Mouse (Mus musculus) neural tube, embryonic 15.5 days (tissue): Measurements from ENCODE around the gene Olfr279. TPM values are rescaled to one million over a fixed set of nuclear protein-coding genes. Genes with fewer than 3 reads are reported as not detected.
"Not testable (repeated sequence)": the region's sequence is repeated elsewhere in the genome, so short reads cannot be mapped to it uniquely, and the experiment has no call there.

Source experiments
- ATAC-seq: fragments of 200-750 bp; cut with Nextera tagmentation; 2 replicates; pipeline ENCODE4 v1.8.0; 2017; ENCODE audit warnings: mild to moderate bottlenecking, moderate TSS enrichment, moderate library complexity; ENCODE audit not compliant: low FRiP score
- H3K27ac ChIP-seq: fragments of 300-500 bp; sonication (generic); replicated peaks from 2 replicates; pipeline ENCODE4 v1.5.1; 2015; ENCODE audit warnings: mild to moderate bottlenecking, inconsistent platforms
- H3K27me3 ChIP-seq: fragments of 300-500 bp; sonication (generic); replicated peaks from 2 replicates; pipeline ENCODE4 v1.6.1; 2015; ENCODE audit warnings: inconsistent platforms
- H3K36me3 ChIP-seq: fragments of 300-500 bp; sonication (generic); 2 replicates; pipeline ENCODE4 v1.6.1; 2015; ENCODE audit warnings: inconsistent platforms
- H3K4me1 ChIP-seq: fragments of 300-500 bp; sonication (generic); 2 replicates; pipeline ENCODE4 v1.6.1; 2015; ENCODE audit warnings: inconsistent platforms
- H3K4me2 ChIP-seq: fragments of 300-500 bp; sonication (generic); 2 replicates; pipeline ENCODE4 v1.6.1; 2015; ENCODE audit warnings: inconsistent platforms, mild to moderate bottlenecking, moderate library complexity
- H3K4me3 ChIP-seq: fragments of 300-500 bp; sonication (generic); replicated peaks from 2 replicates; pipeline ENCODE4 v1.5.1; 2015; ENCODE audit warnings: mild to moderate bottlenecking, inconsistent platforms
- H3K9ac ChIP-seq: fragments of 300-500 bp; sonication (generic); replicated peaks from 2 replicates; pipeline ENCODE4 v1.6.1; 2015; ENCODE audit warnings: mild to moderate bottlenecking, inconsistent platforms
- H3K9me3 ChIP-seq: fragments of 300-500 bp; sonication (generic); replicated peaks from 2 replicates; pipeline ENCODE4 v1.6.1; 2016; ENCODE audit warnings: inconsistent platforms
- WGBS: fragments of 180-500 bp; shearing (Covaris S2); methylation state at CpG from one replicate; pipeline ENCODE4 v1.1.7; 2015; ENCODE audit warnings: mixed read lengths; 5-methylcytosine and 5-hydroxymethylcytosine counted together
- polyA plus RNA-seq: library from polyadenylated mRNA; unstranded; fragments of >200 nt; fragmentation: Nextera tagmentation; extraction: Ambion mirVana; gene quantifications from 2 replicates; pipeline ENCODE4 v1.2.1, GENCODE M21; 2015

Gene Olfr279
- polyA plus RNA-seq, 1 experiment from 2014 or later = not detected

DNA sequence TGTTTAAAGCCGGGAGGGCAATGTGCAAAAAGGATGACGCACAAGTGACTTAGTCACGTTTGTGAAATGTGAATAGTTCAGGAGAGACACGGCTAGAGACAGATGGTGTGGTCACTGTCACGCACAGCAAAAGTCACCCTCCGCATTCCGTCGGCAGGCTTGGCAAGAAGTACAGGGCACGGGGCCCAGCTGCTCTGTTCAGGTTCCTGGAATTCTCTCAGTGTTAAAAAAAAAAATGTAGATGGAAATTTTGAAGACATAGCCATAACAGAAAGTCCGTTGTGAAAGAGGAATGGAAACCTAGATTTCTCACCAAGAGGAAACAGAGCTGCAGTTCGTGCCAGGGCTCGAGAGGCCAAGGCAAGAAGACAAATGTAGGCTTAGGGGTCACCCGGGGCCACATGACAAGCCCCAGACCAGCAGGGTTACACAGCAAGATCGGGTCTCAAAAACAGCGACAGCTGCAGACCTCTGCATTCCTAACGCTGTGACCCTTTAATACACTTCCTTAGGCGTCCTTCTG, 20.7 kb downstream of the Olfr279 start:
- peaks cover 3% of the 10 kb centered on the region for H3K36me3 ChIP-seq
- whole genome bisulfite sequencing = 65% methylated on average over 17 of the region's 17 CpGs
- H3K4me2 ChIP-seq = no peak overlapping the region
- H3K4me3 ChIP-seq = no peak overlapping the region
- no peak for ATAC-seq
- peaks cover 7% of the 10 kb centered on the region for H3K4me1 ChIP-seq
- H3K9ac ChIP-seq = no peak overlapping the region
- no peaks in the 10 kb centered on the region for H3K9me3 ChIP-seq
- no peak overlapping the region for H3K27ac ChIP-seq
- H3K27me3 ChIP-seq = no peaks in the 10 kb centered on the region

GRCm38 (mm10) chr15:98513676-98514075, 21.5 kb downstream of the Olfr279 start:
- H3K27me3 ChIP-seq, H3K9me3 ChIP-seq, H3K4me1 ChIP-seq, H3K9ac ChIP-seq, H3K4me3 ChIP-seq, ATAC-seq, H3K27ac ChIP-seq, H3K4me2 ChIP-seq: not testable (repeated sequence)
- WGBS = 68% methylated on average over 3 of the region's 3 CpGs
- H3K36me3 ChIP-seq = peaks cover 11% of the 10 kb centered on the region

DNA sequence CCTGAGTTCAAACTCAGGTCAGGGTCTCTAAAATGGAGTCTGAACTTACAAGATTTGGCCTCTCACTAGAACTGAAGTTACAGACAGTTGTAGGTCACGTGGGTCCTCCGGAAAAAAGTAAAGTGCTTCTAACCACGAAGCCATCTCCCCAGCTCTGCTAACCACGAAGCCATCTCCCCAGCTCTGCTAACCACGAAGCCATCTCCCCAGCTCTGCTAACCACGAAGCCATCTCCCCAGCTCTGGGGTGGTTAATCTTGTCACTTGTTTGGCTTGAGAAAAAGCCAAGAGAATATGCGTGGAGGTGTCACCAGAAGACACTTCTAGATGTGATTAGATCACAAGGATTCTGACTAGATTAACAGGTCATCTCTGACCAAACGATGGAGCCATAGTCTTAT, 21.9 kb downstream of the Olfr279 start:
- no peak overlapping the region for H3K4me2 ChIP-seq
- no peaks in the 10 kb centered on the region for H3K9me3 ChIP-seq
- WGBS = 88% methylated on average over 8 of the region's 8 CpGs
- H3K27me3 ChIP-seq = no peaks in the 10 kb centered on the region
- H3K9ac ChIP-seq = no peak overlapping the region
- H3K27ac ChIP-seq = no peak overlapping the region
- no peak for ATAC-seq
- no peak overlapping the region for H3K4me3 ChIP-seq
- H3K36me3 ChIP-seq = peaks cover 11% of the 10 kb centered on the region
- H3K4me1 ChIP-seq = peaks cover 7% of the 10 kb centered on the region

- H3K4me1 ChIP-seq, H3K9me3 ChIP-seq, ATAC-seq, H3K27me3 ChIP-seq, H3K27ac ChIP-seq, H3K9ac ChIP-seq, H3K4me3 ChIP-seq, H3K4me2 ChIP-seq: not testable (repeated sequence)
- 86% methylated on average over 2 of the region's 2 CpGs for WGBS
- H3K36me3 ChIP-seq = peaks cover 17% of the 10 kb centered on the region
Observed at GRCm38 (mm10) chr15:98514845-98515244, 22.6 kb downstream of the Olfr279 start.

- WGBS = 69% methylated on average over 16 of the region's 16 CpGs
- Histone ChIP-seq H3K9me3 (no peaks in the 10 kb centered on the region), H3K4me1 (no peaks in the 10 kb centered on the region), H3K36me3 (peaks cover 38% of the 10 kb centered on the region), H3K9ac (no peak overlapping the region), H3K4me3 (no peak overlapping the region), H3K4me2 (no peak overlapping the region), H3K27me3 (no peaks in the 10 kb centered on the region), H3K27ac (no peak overlapping the region)
- no peak for ATAC-seq
Observed at GRCm38 (mm10) chr15:98517380-98518355, 25.5 kb downstream of the Olfr279 start.

DNA sequence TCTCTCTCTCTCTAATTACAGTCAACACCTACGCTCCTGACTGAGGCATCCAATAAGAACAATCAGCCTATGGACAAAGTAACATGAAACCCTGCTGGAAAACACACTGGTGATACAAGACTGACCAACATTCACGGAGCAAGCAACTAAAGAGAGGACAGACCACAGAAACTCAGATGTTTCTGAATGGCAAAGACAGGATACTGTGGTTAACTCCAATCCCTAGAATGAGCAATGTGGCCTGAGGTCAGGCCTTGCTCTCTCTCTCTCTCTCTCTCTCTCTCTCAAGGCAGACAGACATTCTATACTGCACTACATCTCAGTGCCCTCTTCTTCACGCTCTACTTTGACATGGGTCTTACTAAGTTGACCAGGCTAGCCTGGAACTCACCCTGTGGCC, 29.0 kb downstream of the Olfr279 start:
- Histone ChIP-seq H3K9ac (no peak overlapping the region), H3K27me3 (no peaks in the 10 kb centered on the region), H3K9me3 (no peaks in the 10 kb centered on the region), H3K27ac (no peak overlapping the region), H3K36me3 (peaks cover 66% of the 10 kb centered on the region), H3K4me2 (no peak overlapping the region), H3K4me3 (no peak overlapping the region), H3K4me1 (0 out of 2 replicates have a peak, but pooled peaks cover 2% of the 10 kb centered on the region)
- 93% methylated on average over 3 of the region's 3 CpGs for WGBS
- no peak for ATAC-seq

GRCm38 (mm10) chr15:98526057-98526456, 33.9 kb downstream of the Olfr279 start:
- no peak overlapping the region for H3K4me2 ChIP-seq
- 41% methylated on average over 5 of the region's 5 CpGs for WGBS
- H3K4me1 ChIP-seq = peaks cover 10% of the 10 kb centered on the region; the same call in 1 of the 2 replicates
- no peak overlapping the region for H3K4me3 ChIP-seq
- no peaks in the 10 kb centered on the region for H3K9me3 ChIP-seq
- H3K27ac ChIP-seq = no peak overlapping the region
- H3K27me3 ChIP-seq = no peaks in the 10 kb centered on the region
- no peak overlapping the region for H3K9ac ChIP-seq
- no peak for ATAC-seq
- peaks cover 80% of the 10 kb centered on the region for H3K36me3 ChIP-seq

DNA sequence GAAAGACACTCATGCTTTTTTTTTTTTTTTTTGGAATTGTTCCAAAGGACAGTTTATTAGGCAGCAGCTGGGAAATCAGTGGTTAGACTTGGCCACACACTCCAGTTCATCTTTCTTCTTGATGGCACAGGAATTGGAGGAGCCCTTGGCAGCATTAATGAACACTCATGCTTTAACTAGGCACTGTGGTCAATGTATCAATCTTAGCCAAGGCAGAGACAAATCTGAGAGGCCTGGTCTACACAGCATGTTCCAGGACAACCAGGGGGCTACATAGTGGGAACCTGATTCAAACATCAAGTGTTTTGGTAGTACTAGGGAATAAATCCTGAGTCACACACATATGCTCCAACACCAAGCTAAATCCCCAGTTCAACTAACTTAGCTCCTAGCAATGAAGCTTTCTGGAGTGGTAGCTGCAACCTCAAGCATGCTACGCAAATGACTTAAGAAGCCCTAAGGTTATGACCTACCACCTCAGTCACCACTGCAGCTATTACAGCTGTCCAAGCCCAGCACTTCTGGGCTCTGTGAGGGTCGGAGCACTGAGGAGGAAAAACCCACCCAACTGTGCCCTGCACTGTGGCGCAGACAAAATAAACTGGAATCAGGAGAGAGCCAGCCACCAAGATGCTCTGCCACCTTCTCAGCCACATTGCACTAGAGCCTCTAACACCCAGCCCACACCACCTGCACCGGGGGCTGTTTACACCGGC, 35.0 kb downstream of the Olfr279 start:
- 98% methylated on average over 5 of the region's 5 CpGs for WGBS

DNA sequence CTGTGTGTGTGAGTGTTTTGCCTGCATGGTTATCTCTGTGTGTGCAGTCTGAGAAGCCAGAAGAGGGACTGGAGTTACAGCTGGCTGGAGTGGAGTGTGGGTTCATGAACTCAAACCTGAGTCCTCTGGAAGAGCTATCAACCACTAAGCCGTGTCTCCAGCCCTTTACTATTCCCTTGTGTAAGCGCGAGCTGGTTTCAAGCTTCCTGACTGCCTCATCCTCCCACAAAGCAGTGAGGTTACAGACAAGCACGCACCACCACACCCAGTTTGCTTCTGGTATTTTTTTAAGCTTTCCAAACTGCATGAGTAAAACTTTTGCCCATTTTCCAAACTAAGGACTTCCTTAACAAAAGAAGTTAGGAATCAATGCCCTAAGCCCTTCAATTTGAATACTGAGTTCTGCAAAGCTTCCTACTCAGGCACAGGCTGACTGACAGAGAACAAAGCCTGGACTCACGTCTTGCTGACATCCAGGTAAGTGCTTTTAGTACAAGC, 35.9 kb downstream of the Olfr279 start:
- Histone ChIP-seq H3K36me3 (peaks cover 70% of the 10 kb centered on the region), H3K9ac (no peak overlapping the region), H3K4me1 (peaks cover 28% of the 10 kb centered on the region), H3K9me3 (no peaks in the 10 kb centered on the region), H3K27ac (no peak overlapping the region), H3K4me2 (no peak overlapping the region), H3K4me3 (no peak overlapping the region), H3K27me3 (no peaks in the 10 kb centered on the region)
- ATAC-seq = no peak
- WGBS = 91% methylated on average over 5 of the region's 5 CpGs

More for the DNA sequence above, 35.0 kb downstream of the Olfr279 start:
- Histone ChIP-seq H3K4me1 (peaks cover 19% of the 10 kb centered on the region), H3K9me3 (no peaks in the 10 kb centered on the region), H3K9ac (no peak overlapping the region), H3K4me2 (no peak overlapping the region), H3K27me3 (no peaks in the 10 kb centered on the region), H3K4me3 (no peak overlapping the region), H3K36me3 (peaks cover 79% of the 10 kb centered on the region), H3K27ac (no peak overlapping the region)
- no peak for ATAC-seq

DNA sequence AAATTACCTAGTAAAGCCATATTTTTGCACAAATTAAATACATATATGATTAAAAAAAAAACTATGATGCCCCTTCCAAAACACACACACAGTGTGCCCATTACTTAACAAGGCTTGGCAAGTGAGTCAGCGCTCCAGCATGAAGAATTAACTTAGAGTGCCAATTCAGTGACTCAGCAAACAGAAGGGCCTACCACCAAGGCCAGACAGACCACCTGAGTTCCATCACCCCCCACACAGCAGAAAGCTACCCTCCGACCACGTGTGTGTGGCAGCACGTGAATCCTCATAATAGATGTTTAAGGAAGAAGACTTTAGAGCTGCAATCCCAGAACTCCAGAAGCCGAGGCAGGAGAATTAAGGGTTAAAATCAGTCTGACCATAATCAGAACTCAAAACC, 40.1 kb downstream of the Olfr279 start:
- H3K4me3 ChIP-seq = peak overlapping the region; percentile 73
- ATAC-seq = no peak
- H3K4me2 ChIP-seq = peak overlapping the region; percentile 75
- H3K4me1 ChIP-seq = peaks cover 21% of the 10 kb centered on the region
- no peak overlapping the region for H3K27ac ChIP-seq
- H3K9ac ChIP-seq = peak overlapping the region; percentile 73; the same call in 1 of the 2 replicates
- WGBS = 34% methylated on average over 5 of the region's 5 CpGs
- H3K9me3 ChIP-seq = no peaks in the 10 kb centered on the region
- H3K36me3 ChIP-seq = peaks cover 37% of the 10 kb centered on the region
- no peaks in the 10 kb centered on the region for H3K27me3 ChIP-seq

DNA sequence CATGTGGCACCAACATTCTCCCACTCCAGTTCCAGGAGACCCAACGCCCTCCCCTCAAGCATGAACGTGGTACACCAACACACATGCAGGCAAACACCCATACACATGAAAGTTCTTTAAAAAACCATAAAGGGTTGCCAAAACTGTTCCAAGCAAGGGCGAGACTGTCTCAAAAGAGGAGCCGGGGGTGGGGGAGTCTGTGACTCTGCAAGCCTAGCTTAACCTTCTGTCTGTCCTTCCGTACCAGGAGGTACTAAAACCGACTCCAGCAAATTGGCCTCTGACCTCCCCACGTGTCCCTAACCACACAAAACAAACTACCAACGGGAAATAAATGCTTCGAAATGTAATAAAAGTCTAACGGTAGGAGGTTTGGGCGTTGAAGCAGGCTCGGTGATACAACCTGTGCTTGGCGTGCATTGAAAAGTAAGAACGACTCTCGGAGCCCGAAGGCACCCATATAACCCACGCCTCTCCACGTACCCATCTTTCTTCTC, 40.9 kb downstream of the Olfr279 start:
- under 1% methylated on average over 18 of the region's 18 CpGs for WGBS
- H3K27ac ChIP-seq = peak overlapping the region; percentile 99; the same call in 1 of the 2 replicates

More for the DNA sequence above, 40.9 kb downstream of the Olfr279 start:
- Histone ChIP-seq H3K9me3 (no peaks in the 10 kb centered on the region), H3K4me3 (peak overlapping the region; percentile 73), H3K4me2 (peak overlapping the region; percentile 75), H3K9ac (peak overlapping the region; percentile 73), H3K4me1 (peaks cover 18% of the 10 kb centered on the region), H3K36me3 (peaks cover 31% of the 10 kb centered on the region), H3K27me3 (no peaks in the 10 kb centered on the region)
- ATAC-seq = no peak
